Mouse (Mus musculus) Muller cell, postnatal 12 days (primary cell): ENCODE measurements around the gene Olfr633.
"Not testable (repeated sequence)": the region's sequence is repeated elsewhere in the genome, so short reads cannot be mapped to it uniquely, and the experiment has no call there.

ENCODE experiments used
- DNase-seq: peaks from one replicate; pipeline ENCODE4 v3.0.0-alpha.2; 2015; ENCODE audit errors: inconsistent ontology term

Olfr633 gene

GRCm38 (mm10) chr7:103944137-103944536 lies at the start of gene Olfr633:
Gene Olfr633, plus strand, starts transcription at chr7:103944437.
- DNase-seq: no peak

GRCm38 (mm10) chr7:103903187-103903586 lies 41.0 kb upstream of the Olfr633 start, which contains the start of gene Olfr65:
Gene Olfr65, plus strand, starts transcription at chr7:103903487.
- no peak for DNase-seq

GRCm38 (mm10) chr7:103910047-103910446 lies 34.2 kb upstream of the Olfr633 start:
- no peak for DNase-seq

- no peak for DNase-seq
Measured at GRCm38 (mm10) chr7:103912969-103913511, 31.2 kb upstream of the Olfr633 start.

- DNase-seq: no peak
Measured at GRCm38 (mm10) chr7:103915338-103915737, 28.9 kb upstream of the Olfr633 start.

GRCm38 (mm10) chr7:103928525-103928924 lies 15.7 kb upstream of the Olfr633 start, which contains the start of gene Olfr631:
Gene Olfr631, plus strand, starts transcription at chr7:103928825.
- no peak for DNase-seq

GRCm38 (mm10) chr7:103934264-103934663 lies 10.0 kb upstream of the Olfr633 start, which contains the start of gene Olfr632:
Gene Olfr632, plus strand, starts transcription at chr7:103934347.
- no peak for DNase-seq

- DNase-seq: no peak
Measured at GRCm38 (mm10) chr7:103942730-103943129, 1.5 kb upstream of the Olfr633 start.

- not testable (repeated sequence) for DNase-seq
Measured at GRCm38 (mm10) chr7:103966873-103967272, 22.6 kb downstream of the Olfr633 start.

- DNase-seq: no peak
Measured at GRCm38 (mm10) chr7:103970852-103971251, 26.6 kb downstream of the Olfr633 start, which contains the start of gene Olfr635. Gene Olfr635, plus strand, starts transcription at chr7:103971152.

- DNase-seq: no peak
Measured at GRCm38 (mm10) chr7:103971782-103972181, 27.5 kb downstream of the Olfr633 start.

- no peak for DNase-seq
Measured at GRCm38 (mm10) chr7:103998446-103998845, 54.2 kb downstream of the Olfr633 start, which contains the start of gene Olfr638. Gene Olfr638, plus strand, starts transcription at chr7:103998746.
